Comparison of ENCODE assay signal across 15 mouse cellular contexts in genomic region chr17:27303633-27304479, GRCm38 (mm10).
DNase-seq lines count a peak whose midpoint lies in the region; ATAC-seq and TF ChIP-seq lines count a peak whose summit lies in the region.
"Had no signal": no experiment of that assay in that cellular context is flagged by ENCODE, and none has a peak within 500 bp of the region (broad histone marks: within the 10 kb centered on the region; RNA-seq: fewer than 3 reads in every experiment).

No protein-coding gene starts in this region.

- no peaks in the 10 kb centered on the region for H3K9me3 ChIP-seq in midbrain, postnatal 0 days (ENCODE audit: low read length)
- no peaks in the 10 kb centered on the region for H3K9me3 ChIP-seq in midbrain, embryonic 16.5 days (replicated peaks; ENCODE audit: control insufficient read depth, low read length, poor library complexity, severe bottlenecking)
- H3K9me3 ChIP-seq in liver, embryonic 12.5 days (replicated peaks): no peaks in the 10 kb centered on the region
- H3K9me3 ChIP-seq: hindbrain, embryonic 13.5 days; midbrain, embryonic 10.5 days; neural tube, embryonic 15.5 days had no signal

- H3K4me2 ChIP-seq in midbrain, postnatal 0 days (ENCODE audit: low read depth, low read length, poor library complexity, severe bottlenecking): no peak overlapping the region
- H3K4me2 ChIP-seq in midbrain, embryonic 16.5 days (ENCODE audit: low read length): no peak overlapping the region
- no peak overlapping the region for H3K4me2 ChIP-seq in liver, embryonic 12.5 days
- H3K4me2 ChIP-seq: hindbrain, embryonic 13.5 days; neural tube, embryonic 15.5 days had no signal

- WGBS in midbrain, postnatal 0 days: 82% methylated on average over 17 of the region's 17 CpGs
- WGBS in midbrain, embryonic 16.5 days: 85% methylated on average over 17 of the region's 17 CpGs
- 63% methylated on average over 17 of the region's 17 CpGs for WGBS in liver, embryonic 12.5 days (ENCODE audit: insufficient replicate concordance)

- H3K36me3 ChIP-seq in midbrain, postnatal 0 days (ENCODE audit: insufficient read depth, low read length): no peaks in the 10 kb centered on the region
- H3K36me3 ChIP-seq in midbrain, embryonic 16.5 days (ENCODE audit: control insufficient read depth, insufficient read depth, low read length): no peaks in the 10 kb centered on the region
- H3K36me3 ChIP-seq in liver, embryonic 12.5 days: no peaks in the 10 kb centered on the region
- H3K36me3 ChIP-seq: hindbrain, embryonic 13.5 days; midbrain, embryonic 10.5 days; neural tube, embryonic 15.5 days had no signal

- DNase-seq in gastrocnemius, adult 2 months: peak; percentile 29
- no peak for DNase-seq in gastrocnemius, postnatal 14 days
- peak; percentile 40 for DNase-seq in midbrain, postnatal 0 days (ENCODE audit: low spot score)
- peak; percentile 63 for DNase-seq in cerebellum, adult 8-10 months
- DNase-seq in ovary, adult 18-20 months (ENCODE audit: low spot score): no peak
- DNase-seq: adrenal gland, adult 2 months; spleen, adult 18-20 months had no signal

- intact Hi-C loops in gastrocnemius, adult 2 months (cut with DNase I): no loop called here
- intact Hi-C loops in gastrocnemius, postnatal 14 days (cut with DNase I; ENCODE audit: low total_unique reads): no loop called here

- no peak overlapping the region for H3K9ac ChIP-seq in midbrain, postnatal 0 days (replicated peaks; ENCODE audit: low read length, poor library complexity, severe bottlenecking)
- no peak overlapping the region for H3K9ac ChIP-seq in midbrain, embryonic 16.5 days (ENCODE audit: low read depth, low read length)
- H3K9ac ChIP-seq in liver, embryonic 12.5 days: no peak overlapping the region
- H3K9ac ChIP-seq: hindbrain, embryonic 13.5 days; liver, embryonic 14.5 days; neural tube, embryonic 15.5 days had no signal

- no peak for ATAC-seq in midbrain, postnatal 0 days (ENCODE audit: low FRiP score)
- ATAC-seq in midbrain, embryonic 16.5 days: no peak
- ATAC-seq in liver, embryonic 12.5 days: no peak
- ATAC-seq: intestine, postnatal 0 days had no signal

- H3K27ac ChIP-seq in gastrocnemius, adult 2 months: no peak overlapping the region
- H3K27ac ChIP-seq in midbrain, postnatal 0 days (ENCODE audit: low read depth, low read length): no peak overlapping the region
- H3K27ac ChIP-seq in midbrain, embryonic 16.5 days (ENCODE audit: low read length): no peak overlapping the region
- no peak overlapping the region for H3K27ac ChIP-seq in liver, embryonic 12.5 days
- H3K27ac ChIP-seq: hindbrain, embryonic 13.5 days; kidney, postnatal 0 days; liver, embryonic 14.5 days; midbrain, embryonic 10.5 days; neural tube, embryonic 15.5 days had no signal

- no peaks in the 10 kb centered on the region for H3K27me3 ChIP-seq in midbrain, postnatal 0 days (ENCODE audit: insufficient read depth, low read length)
- no peaks in the 10 kb centered on the region for H3K27me3 ChIP-seq in midbrain, embryonic 16.5 days (ENCODE audit: control insufficient read depth, insufficient read depth, low read depth, low read length)
- peaks cover 5% of the 10 kb centered on the region; the same call in 1 of the 2 replicates for H3K27me3 ChIP-seq in liver, embryonic 12.5 days (replicated peaks)
- H3K27me3 ChIP-seq: neural tube, embryonic 15.5 days had no signal

- no peaks in the 10 kb centered on the region for H3K4me1 ChIP-seq in midbrain, postnatal 0 days (ENCODE audit: insufficient read depth, low read length)
- no peaks in the 10 kb centered on the region for H3K4me1 ChIP-seq in midbrain, embryonic 16.5 days (ENCODE audit: control insufficient read depth, insufficient read depth, low read length)
- H3K4me1 ChIP-seq in liver, embryonic 12.5 days: no peaks in the 10 kb centered on the region
- H3K4me1 ChIP-seq: neural tube, embryonic 15.5 days had no signal

- TF ChIP-seq CTCF in gastrocnemius, adult 2 months (IDR thresholded peaks at IDR 0.05): no peak
- TF ChIP-seq CTCF in midbrain, postnatal 0 days (IDR thresholded peaks at IDR 0.05): no peak

- H3K4me3 ChIP-seq in gastrocnemius, adult 2 months: no peak overlapping the region
- no peak overlapping the region for H3K4me3 ChIP-seq in midbrain, postnatal 0 days (ENCODE audit: low read depth, low read length)
- no peak overlapping the region for H3K4me3 ChIP-seq in midbrain, embryonic 16.5 days (ENCODE audit: low read depth, low read length)
- H3K4me3 ChIP-seq in liver, embryonic 12.5 days: no peak overlapping the region
- H3K4me3 ChIP-seq: hindbrain, embryonic 13.5 days; midbrain, embryonic 10.5 days; neural tube, embryonic 15.5 days had no signal

Comparison
In these comparisons a context has a peak if more than half of its experiments do, and no peak if none do; other contexts are left out.
1. DNase-seq: peak in gastrocnemius, adult 2 months (single experiment), midbrain, postnatal 0 days (single experiment) and cerebellum, adult 8-10 months (single experiment); none in gastrocnemius, postnatal 14 days (single experiment) and ovary, adult 18-20 months (single experiment).